Mouse (Mus musculus) spleen, adult 2 months (tissue): ENCODE measurements around the gene Plxdc2.

Experiments used
- CTCF ChIP-seq: fragments of 200-500 bp; IDR thresholded peaks from 2 replicates; pipeline ENCODE4 v1.5.1; 2011; ENCODE audit warnings: mild to moderate bottlenecking, inconsistent platforms; ENCODE audit not compliant: insufficient read depth, insufficient read length, insufficient replicate concordance; ENCODE audit errors: extremely low read depth
- POLR2A ChIP-seq: fragments of 200-500 bp; IDR thresholded peaks from 2 replicates; pipeline ENCODE4 v1.6.1; 2011; ENCODE audit warnings: low read depth, low read length, inconsistent platforms

- TF ChIP-seq POLR2A (no peak), CTCF (no peak)
Observed at GRCm38 (mm10) chr2:16696390-16696789, 340.3 kb downstream of the Plxdc2 start.
